12 mouse cellular contexts compared by ENCODE assay signal in genomic region chr13:107927499-107928215, GRCm38 (mm10).
DNase-seq lines count a peak whose midpoint lies in the region; ATAC-seq and TF ChIP-seq lines count a peak whose summit lies in the region.
"Had no signal": no experiment of that assay in that cellular context is flagged by ENCODE, and none has a peak within 500 bp of the region (broad histone marks: within the 10 kb centered on the region; RNA-seq: fewer than 3 reads in every experiment).

No protein-coding gene starts in this region.

- 0 out of 2 replicates have a peak, but pooled peaks cover 2% of the 10 kb centered on the region for H3K4me1 ChIP-seq in hindbrain, embryonic 16.5 days (ENCODE audit: control insufficient read depth, insufficient read depth, low read depth, low read length)
- H3K4me1 ChIP-seq: liver, embryonic 15.5 days had no signal

- no peak for ATAC-seq in hindbrain, embryonic 16.5 days

- no peaks in the 10 kb centered on the region for H3K9me3 ChIP-seq in hindbrain, embryonic 16.5 days (ENCODE audit: control insufficient read depth, low read length)
- H3K9me3 ChIP-seq: liver, embryonic 15.5 days had no signal

- H3K9ac ChIP-seq in hindbrain, embryonic 16.5 days (ENCODE audit: low read depth, low read length) = no peak overlapping the region
- H3K9ac ChIP-seq: liver, embryonic 15.5 days had no signal

- H3K27ac ChIP-seq in gastrocnemius, adult 2 months = no peak overlapping the region
- no peak overlapping the region for H3K27ac ChIP-seq in hindbrain, embryonic 16.5 days (ENCODE audit: low read depth, low read length)
- H3K27ac ChIP-seq: liver, embryonic 15.5 days had no signal

- no peaks in the 10 kb centered on the region for H3K36me3 ChIP-seq in hindbrain, embryonic 16.5 days (ENCODE audit: control insufficient read depth, insufficient read depth, low read length)
- H3K36me3 ChIP-seq: liver, embryonic 15.5 days had no signal

- 79% methylated on average over 10 of the region's 10 CpGs for WGBS in hindbrain, embryonic 16.5 days

- DNase-seq in gastrocnemius, adult 2 months = no peak
- DNase-seq in gastrocnemius, postnatal 14 days = no peak
- DNase-seq in 416B (ENCODE audit: low read depth) (peak; percentile 47), R1 (ENCODE audit: low read depth, low spot score) (peak; percentile 57)
- peak; percentile 55 for DNase-seq in lung, postnatal 36 days
- no peak for DNase-seq in left cerebral cortex, postnatal 36 days (ENCODE audit: low spot score in 2 of 2)
- DNase-seq in gastrocnemius, adult 18-20 months (ENCODE audit: low spot score) = no peak
- DNase-seq: cerebellum, adult 8-10 months; heart, postnatal 10 days had no signal

- no peaks in the 10 kb centered on the region for H3K27me3 ChIP-seq in hindbrain, embryonic 16.5 days (replicated peaks; ENCODE audit: control insufficient read depth, insufficient read depth, low read length)
- H3K27me3 ChIP-seq: liver, embryonic 15.5 days had no signal

- intact Hi-C loops in gastrocnemius, adult 2 months (cut with DNase I) = no loop called here
- intact Hi-C loops in gastrocnemius, postnatal 14 days (cut with DNase I; ENCODE audit: low total_unique reads) = no loop called here
- intact Hi-C loops in left cerebral cortex, postnatal 36 days (cut with DNase I) = no loop called here

- H3K4me2 ChIP-seq in hindbrain, embryonic 16.5 days (ENCODE audit: low read length) = no peak overlapping the region
- H3K4me2 ChIP-seq: liver, embryonic 15.5 days had no signal

- no peak overlapping the region for H3K4me3 ChIP-seq in gastrocnemius, adult 2 months
- H3K4me3 ChIP-seq in hindbrain, embryonic 16.5 days (ENCODE audit: low read length) = no peak overlapping the region
- H3K4me3 ChIP-seq: erythroblast, embryonic 14.5 days; liver, embryonic 15.5 days had no signal

- TF ChIP-seq CTCF in gastrocnemius, adult 2 months (IDR thresholded peaks at IDR 0.05) = peak; percentile 39

Comparison
In these comparisons a context has a peak if more than half of its experiments do, and no peak if none do; other contexts are left out.
1. DNase-seq: peak in 416B (single experiment), R1 (single experiment) and lung, postnatal 36 days (single experiment); none in gastrocnemius, adult 2 months (single experiment), gastrocnemius, postnatal 14 days (single experiment), left cerebral cortex, postnatal 36 days (0 of 2) and gastrocnemius, adult 18-20 months (single experiment).